Mouse (Mus musculus): ENCODE results near the gene Amd1.

The Amd1 gene

DNA sequence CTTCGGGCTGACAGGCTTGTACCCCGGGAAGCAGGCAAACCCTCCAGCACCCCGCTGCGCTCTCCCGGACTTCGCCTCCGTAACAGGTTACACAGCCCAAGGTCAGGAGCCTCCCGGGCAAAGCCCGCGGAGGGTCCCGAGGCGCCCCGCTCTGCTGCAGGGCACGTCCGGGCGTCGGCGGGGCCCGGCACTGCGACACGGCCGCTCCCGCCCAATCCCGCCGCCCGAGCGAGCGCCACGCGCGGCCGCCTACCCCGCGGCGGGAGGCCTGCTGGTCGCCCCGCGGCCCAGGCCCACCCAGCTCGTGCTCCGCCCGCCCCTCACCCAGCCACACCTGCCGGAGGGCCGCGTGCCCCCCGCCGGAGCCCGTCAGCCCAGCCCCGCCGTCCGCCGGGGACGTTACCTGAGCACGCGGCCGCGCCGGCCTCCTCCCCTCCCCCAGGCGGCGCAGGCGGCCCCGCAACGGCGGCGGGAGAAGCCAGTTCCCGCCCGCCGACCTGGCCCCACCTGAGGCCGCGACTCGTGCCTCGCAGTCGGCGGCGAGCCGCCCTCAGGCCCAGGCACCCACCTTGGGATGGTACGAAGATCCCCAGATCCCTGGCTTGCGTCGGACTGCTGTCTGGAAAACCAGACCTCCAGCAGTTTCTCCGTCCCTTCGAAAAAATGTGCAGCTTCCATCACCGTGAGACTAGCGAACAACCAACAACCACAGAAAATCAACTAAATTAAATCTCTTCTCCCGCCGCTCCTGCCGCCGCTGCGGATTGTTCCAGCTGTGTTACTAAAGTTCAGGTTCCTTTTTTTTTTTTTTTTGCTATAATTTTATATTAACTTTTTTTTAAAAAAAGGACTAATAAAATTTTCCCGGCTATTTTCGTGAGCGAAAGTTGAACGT, 558 bp downstream of the Amd1 start:
- peak; percentile 65 for DNase-seq

- DNase-seq = peak; percentile 81
Measured at GRCm38 (mm10) chr10:40300648-40301171, 1.3 kb downstream of the Amd1 start.

DNA sequence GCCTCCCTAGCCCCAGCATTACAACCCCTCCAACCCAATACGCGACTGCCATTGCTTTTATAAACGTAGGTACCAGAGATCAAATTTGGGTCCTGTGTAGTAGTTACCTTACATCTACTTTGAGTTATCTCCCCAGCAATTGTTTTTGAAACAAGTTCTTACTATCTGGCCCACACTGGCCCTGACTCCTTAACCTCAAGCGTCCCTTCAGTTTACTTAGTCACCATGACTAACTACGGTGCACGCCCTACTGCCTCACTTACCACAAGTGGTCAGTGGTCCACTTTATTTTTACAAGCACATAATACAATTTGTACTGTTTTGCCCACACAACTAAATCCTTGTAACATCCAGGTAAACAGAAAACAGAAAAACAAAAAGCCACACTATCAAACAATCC, 9.3 kb downstream of the Amd1 start:
- DNase-seq = no peak

DNA sequence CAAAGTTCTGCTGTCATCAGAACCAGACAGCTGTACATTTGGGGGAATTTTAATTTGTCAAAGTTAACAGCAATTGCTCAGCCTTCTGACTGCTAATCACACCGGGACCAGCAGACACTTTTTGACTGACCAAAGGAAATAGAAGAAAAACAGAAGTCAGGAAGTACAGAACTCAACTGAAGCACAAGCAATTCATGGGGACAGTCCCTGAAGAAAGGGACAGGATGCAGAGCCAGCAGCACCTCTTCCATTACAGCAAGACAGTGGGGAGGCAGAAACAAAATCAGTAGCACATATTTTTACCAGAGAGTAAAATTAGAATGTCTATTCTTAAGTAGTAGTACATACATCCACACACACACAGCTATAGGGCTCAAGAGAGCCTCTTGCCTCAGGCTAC, 15.2 kb downstream of the Amd1 start:
- no peak for DNase-seq

DNA sequence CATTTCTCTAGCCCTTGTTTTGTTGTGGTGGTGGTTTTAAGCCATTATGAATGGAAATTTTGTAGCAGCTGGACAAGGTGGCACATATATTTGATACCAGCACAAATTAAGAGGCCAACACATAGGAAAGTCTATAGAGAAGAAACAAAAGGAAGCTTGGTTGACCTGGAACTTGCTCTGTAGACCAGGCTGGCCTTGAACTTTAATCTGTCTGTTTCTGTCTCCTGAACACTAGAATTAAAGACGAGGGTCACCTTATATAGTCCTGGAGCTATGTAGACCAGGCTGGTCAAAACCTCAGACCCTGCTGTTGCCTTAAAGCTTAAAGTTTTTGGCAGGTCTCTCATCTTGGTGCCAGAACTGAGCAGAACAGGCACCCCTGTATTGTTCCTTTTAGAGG, 16.4 kb downstream of the Amd1 start:
- DNase-seq = no peak

DNA sequence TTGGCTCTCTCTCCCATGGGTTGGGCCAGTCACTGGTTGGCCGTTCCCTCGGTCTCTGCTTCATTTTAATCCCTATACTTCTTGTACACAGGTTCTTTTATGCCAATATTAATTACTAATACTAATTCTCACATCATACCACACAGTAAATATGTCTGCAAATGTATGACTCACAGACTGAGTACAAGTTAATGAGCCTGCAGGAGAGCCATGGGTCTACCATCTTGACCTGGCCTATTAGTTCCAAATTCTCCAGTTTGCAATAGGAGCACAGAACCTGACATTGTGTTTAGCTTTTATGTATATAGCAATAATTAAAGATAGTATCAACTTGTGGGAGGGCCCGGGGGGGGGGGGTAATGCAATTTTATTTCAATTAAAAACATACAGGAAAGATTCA, 17.0 kb downstream of the Amd1 start:
- no peak for DNase-seq

- DNase-seq = peak; percentile 55
Measured at GRCm38 (mm10) chr10:40284179-40284831, 17.7 kb downstream of the Amd1 start.

- no peak for DNase-seq
Measured at GRCm38 (mm10) chr10:40283636-40284035, 18.4 kb downstream of the Amd1 start.

- no peak for DNase-seq
Measured at GRCm38 (mm10) chr10:40281565-40281964, 20.4 kb downstream of the Amd1 start.

DNA sequence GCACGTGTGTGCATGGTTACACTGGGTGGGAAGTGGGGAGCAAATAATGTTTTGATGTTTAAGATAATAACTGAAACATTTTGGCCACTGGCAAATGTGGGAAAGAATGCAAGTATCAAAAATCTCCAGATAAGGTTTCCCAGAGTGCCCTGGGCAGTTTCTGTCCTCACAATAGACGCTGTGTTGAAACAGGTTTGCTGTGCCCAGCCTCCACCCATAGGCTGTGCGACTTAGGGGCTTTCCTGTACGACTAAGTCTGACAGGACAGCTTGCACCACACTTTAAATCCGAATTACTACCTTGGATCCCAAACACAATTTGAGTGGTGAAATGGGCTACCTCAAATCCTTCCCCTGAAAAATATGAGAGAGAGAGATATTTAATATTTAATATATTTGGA, 23.7 kb downstream of the Amd1 start:
- DNase-seq = no peak

DNA sequence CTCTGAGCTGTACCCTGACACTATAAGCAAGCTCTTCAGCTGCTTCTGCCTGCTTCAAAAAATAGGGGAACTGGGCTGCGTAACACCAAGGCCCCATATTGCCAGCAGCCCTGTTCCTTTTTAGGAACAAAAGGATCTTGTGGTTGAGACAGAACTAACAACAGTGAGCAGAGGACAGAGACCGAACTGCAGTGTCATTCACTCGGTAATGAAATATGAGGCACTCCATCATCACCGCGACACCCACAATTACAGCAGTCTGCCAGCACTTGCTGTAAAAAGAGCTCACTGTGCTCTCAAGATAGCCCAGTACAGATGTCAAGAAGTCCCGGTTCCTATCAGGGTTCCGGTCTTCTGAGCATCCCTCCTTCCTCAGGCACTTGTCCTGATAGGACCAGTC, 26.0 kb downstream of the Amd1 start:
- no peak for DNase-seq

GRCm38 (mm10) chr10:40273938-40274337, 28.0 kb downstream of the Amd1 start:
- no peak for DNase-seq

DNA sequence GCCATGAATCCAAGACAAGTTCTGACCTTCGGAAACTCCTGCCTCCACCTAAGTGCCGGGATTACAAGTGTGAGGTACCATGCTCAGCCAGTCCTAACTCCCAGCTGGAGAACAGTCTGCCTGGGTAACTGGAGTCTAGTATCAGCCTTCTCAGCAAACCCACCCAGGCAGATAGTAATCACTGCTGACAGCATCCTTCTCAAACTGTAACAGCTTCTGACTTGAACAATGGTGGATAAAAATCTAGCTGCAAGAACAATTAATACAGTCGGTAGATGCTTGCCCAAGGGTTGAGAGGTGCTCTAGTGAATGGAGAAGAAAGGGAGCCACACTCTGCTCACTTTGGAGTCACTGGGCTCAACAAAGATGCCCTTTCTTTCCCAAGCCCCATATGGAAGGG, 30.8 kb downstream of the Amd1 start:
- DNase-seq = no peak

DNA sequence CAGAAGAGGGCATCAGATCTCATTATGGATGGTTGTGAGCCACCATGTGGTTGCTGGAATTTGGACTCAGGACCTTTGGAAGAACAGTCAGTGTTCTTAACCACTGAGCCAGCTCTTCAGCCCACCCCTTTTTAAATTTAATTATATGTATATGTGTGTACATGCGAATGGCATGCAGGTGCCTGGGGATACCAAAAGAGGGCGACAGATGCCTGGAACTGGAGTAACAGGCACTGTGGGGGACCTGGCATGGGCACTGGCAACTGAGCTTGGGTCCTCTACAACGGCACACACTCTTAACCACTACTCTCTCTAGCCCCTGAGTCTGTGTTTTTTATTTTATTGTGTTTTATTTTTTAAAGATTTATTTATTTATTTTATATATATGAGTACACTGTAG, 37.1 kb downstream of the Amd1 start:
- no peak for DNase-seq

DNA sequence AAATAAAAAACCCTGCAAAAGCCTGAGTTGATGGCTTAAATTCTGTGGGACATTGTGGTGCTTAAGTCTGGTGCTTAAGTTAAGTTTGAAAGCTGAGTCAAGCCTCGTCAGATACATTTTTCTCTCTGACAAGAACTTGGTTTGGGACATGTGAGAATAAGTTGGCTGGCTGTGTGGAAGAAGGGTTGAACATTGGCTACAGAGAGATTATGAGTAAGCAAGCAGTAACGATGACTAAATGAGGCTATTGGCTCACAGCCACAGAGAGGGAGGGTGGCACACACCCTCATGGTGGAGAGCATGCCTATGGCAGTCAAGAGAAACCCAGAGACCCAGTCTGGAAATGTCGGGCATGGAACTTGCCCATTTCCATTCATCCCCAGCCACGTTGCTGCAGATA, 38.3 kb downstream of the Amd1 start:
- no peak for DNase-seq

DNA sequence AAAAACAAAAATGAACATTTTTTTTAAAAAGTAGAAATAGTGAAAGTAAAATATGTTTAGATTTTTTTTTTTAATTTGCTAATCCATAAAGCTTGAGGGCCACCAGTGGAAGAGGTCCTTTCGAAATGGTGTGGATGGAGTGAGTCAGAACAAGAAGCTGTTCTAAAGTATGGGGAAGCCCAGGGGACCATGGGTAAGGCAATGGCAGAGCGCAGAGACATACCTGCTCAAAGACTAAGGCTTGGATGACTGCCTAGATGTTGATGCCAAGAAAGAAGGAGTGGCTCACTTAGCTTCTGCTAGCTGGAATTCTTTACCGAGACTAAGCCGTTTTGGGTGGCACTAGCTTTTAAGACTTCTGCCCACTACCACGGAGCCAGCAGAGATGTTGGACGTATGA, 39.8 kb downstream of the Amd1 start:
- DNase-seq = no peak

GRCm38 (mm10) chr10:40260305-40260704, 41.7 kb downstream of the Amd1 start:
- no peak for DNase-seq

- DNase-seq = no peak
Measured at GRCm38 (mm10) chr10:40259542-40259941, 42.4 kb downstream of the Amd1 start.

- DNase-seq = no peak
Measured at GRCm38 (mm10) chr10:40258976-40259375, 43.0 kb downstream of the Amd1 start.

GRCm38 (mm10) chr10:40258401-40258966, 43.5 kb downstream of the Amd1 start:
- peak; percentile 23 for DNase-seq

GRCm38 (mm10) chr10:40257414-40258255, 44.4 kb downstream of the Amd1 start, which contains the start of gene Gtf3c6:
TSS of gene Gtf3c6 (minus strand) at chr10:40258108.
- peak; percentile 93 for DNase-seq

GRCm38 (mm10) chr10:40256716-40257115, 45.3 kb downstream of the Amd1 start:
- peak; percentile 25 for DNase-seq

DNA sequence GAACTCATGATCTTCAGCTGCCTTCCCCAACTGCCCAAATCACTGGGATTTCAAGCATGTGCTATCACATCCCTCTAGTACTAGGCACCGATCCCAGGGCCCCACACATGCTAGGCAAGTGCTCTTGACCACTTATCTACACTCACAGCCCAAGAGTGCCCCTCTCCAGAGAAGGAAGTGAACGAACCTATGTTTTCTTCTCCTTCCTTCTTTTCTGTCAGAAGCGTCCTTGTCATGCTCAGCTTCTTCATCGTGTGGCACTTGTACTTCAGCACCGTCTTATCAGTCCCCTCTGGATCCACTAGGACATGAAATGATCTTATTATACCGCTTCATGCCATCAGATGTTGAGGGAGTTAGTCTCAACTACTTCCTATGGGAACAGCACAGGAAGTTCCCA, 51.0 kb downstream of the Amd1 start:
- no peak for DNase-seq

All from right cerebral cortex, postnatal 25 days (tissue).